Mouse (Mus musculus): ENCODE data around the gene Gucy1b2. TPM values are rescaled to one million over a fixed set of nuclear protein-coding genes. Genes with fewer than 3 reads are reported as not detected.

The Gucy1b2 gene
- total and polyA plus RNA-seq, 3 experiments, result 0.04 to 0.13 TPM; not detected in 1

DNA sequence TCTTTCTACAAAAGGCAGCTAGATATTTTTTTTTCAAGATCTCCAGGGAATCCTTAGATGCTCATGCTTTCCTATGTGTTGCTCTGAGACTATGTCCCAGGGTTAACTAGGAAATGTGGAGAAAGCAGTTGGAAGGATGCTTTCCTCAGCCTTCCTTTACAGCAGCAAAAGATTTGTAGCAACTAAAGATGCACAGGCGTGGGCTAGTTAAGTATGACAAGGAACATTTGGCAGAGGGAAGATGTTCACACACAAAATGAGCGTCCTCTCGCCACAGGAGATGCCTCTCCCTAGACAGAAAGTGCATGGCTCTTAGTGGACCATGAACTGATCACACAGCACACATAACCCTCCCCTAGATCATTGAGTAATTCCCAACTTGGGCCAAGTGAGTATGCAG is 38.6 kb downstream of the Gucy1b2 start:
- H3K27ac ChIP-seq, result no peak overlapping the region
- DNase-seq, result no peak
- 81% methylated on average over 3 of the region's 3 CpGs for WGBS
- intact Hi-C loops (cut with DNase I), result no loop called here
- H3K36me3 ChIP-seq (ENCODE audit: control insufficient read depth, insufficient read depth, low read length), result no peaks in the 10 kb centered on the region
- H3K4me3 ChIP-seq, result no peak overlapping the region
- no peaks in the 10 kb centered on the region for H3K27me3 ChIP-seq (ENCODE audit: control insufficient read depth, insufficient read depth, low read length)
- H3K9ac ChIP-seq (ENCODE audit: low read depth, low read length), result no peak overlapping the region
- no peaks in the 10 kb centered on the region for H3K79me2 ChIP-seq (replicated peaks; ENCODE audit: control insufficient read depth, insufficient read depth, low read length)
- H3K4me1 ChIP-seq (ENCODE audit: control insufficient read depth, insufficient read depth, low read length), result peaks cover 3% of the 10 kb centered on the region
- TF ChIP-seq EP300 (IDR thresholded peaks at IDR 0.05; ENCODE audit: insufficient read depth, low read depth, low read length), result no peak
- no peak for TF ChIP-seq CTCF (IDR thresholded peaks at IDR 0.05)
- no peak for TF ChIP-seq POLR2A (IDR thresholded peaks at IDR 0.05; ENCODE audit: insufficient read depth, low read depth, low read length)

DNA sequence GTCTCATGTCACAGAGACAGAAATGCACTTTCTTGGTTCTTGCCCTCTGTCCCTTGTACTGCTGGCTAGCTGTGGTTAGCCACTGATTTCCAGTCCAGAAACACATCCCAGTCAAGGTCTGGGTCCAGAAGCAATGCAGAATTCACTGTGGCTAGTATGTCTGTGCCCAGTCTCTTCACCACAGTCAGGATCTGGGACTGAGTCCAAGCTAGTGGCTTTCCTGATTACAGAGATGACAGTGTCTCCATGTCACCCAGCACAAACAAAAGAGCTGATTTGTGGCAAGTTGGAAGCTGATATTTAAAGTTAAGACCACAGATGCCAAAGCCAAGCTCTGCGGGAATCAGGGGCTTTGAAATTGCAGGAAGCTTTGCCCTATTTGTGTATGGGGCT is 39.4 kb downstream of the Gucy1b2 start:
- Histone ChIP-seq H3K9ac (ENCODE audit: low read depth, low read length) (no peak overlapping the region), H3K27me3 (ENCODE audit: control insufficient read depth, insufficient read depth, low read length) (no peaks in the 10 kb centered on the region), H3K4me1 (ENCODE audit: control insufficient read depth, insufficient read depth, low read length) (peaks cover 3% of the 10 kb centered on the region), H3K36me3 (ENCODE audit: control insufficient read depth, insufficient read depth, low read length) (no peaks in the 10 kb centered on the region), H3K79me2 (replicated peaks; ENCODE audit: control insufficient read depth, insufficient read depth, low read length) (no peaks in the 10 kb centered on the region), H3K4me3 (no peak overlapping the region), H3K27ac (no peak overlapping the region)
- TF ChIP-seq EP300 (IDR thresholded peaks at IDR 0.05; ENCODE audit: insufficient read depth, low read depth, low read length) (no peak), CTCF (IDR thresholded peaks at IDR 0.05) (no peak), POLR2A (IDR thresholded peaks at IDR 0.05; ENCODE audit: insufficient read depth, low read depth, low read length) (no peak)
- 6% methylated on average over 1 of the region's 1 CpGs for WGBS
- intact Hi-C loops (cut with DNase I), result no loop called here
- peak in 1 of 2 experiments; percentile 49 for DNase-seq

DNA sequence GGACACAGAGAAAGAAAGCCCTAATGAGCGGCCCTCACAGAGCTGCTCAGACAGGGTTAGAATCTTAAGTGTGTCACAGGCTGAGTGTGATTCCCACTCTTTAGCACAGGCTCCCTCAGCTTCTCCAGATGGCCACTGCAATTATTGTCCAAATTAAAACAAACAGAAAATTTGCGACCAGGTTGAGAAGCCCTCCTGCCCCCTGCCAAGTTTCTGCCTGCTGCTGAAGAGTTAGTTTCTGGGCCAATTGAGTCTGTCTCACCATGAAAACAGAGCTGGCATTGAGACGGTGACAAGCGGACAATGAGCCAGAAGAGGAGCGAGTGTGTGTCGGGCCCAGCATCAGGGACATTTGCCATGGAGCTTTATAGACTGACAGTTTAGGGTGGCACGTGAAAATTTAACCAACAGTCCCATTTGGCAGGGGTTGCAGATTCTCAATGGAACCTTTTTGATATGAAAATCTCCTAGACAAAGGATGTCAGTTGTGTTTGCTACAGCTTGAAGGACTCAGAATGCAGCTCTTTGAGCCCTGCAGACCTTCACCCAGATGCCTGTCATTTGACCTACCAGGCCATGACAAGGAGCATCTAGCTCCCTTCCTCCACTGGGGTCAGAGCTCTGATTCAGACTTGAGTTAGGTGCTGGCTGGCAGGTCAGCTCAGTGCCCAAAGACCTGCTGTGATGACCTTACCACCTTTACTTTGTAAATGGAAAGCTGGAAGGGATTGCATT is 39.9 kb downstream of the Gucy1b2 start:
- no peaks in the 10 kb centered on the region for H3K27me3 ChIP-seq (ENCODE audit: control insufficient read depth, insufficient read depth, low read length)
- H3K9ac ChIP-seq (ENCODE audit: low read depth, low read length), result no peak overlapping the region
- H3K4me3 ChIP-seq, result no peak overlapping the region
- DNase-seq, result no peak
- WGBS, result 71% methylated on average over 7 of the region's 7 CpGs
- H3K27ac ChIP-seq, result no peak overlapping the region
- no peaks in the 10 kb centered on the region for H3K79me2 ChIP-seq (replicated peaks; ENCODE audit: control insufficient read depth, insufficient read depth, low read length)
- no peaks in the 10 kb centered on the region for H3K36me3 ChIP-seq (ENCODE audit: control insufficient read depth, insufficient read depth, low read length)
- intact Hi-C loops (cut with DNase I), result no loop called here
- no peak for TF ChIP-seq EP300 (IDR thresholded peaks at IDR 0.05; ENCODE audit: insufficient read depth, low read depth, low read length)
- TF ChIP-seq CTCF (IDR thresholded peaks at IDR 0.05), result no peak
- TF ChIP-seq POLR2A (IDR thresholded peaks at IDR 0.05; ENCODE audit: insufficient read depth, low read depth, low read length), result no peak
- peaks cover 3% of the 10 kb centered on the region for H3K4me1 ChIP-seq (ENCODE audit: control insufficient read depth, insufficient read depth, low read length)

DNA sequence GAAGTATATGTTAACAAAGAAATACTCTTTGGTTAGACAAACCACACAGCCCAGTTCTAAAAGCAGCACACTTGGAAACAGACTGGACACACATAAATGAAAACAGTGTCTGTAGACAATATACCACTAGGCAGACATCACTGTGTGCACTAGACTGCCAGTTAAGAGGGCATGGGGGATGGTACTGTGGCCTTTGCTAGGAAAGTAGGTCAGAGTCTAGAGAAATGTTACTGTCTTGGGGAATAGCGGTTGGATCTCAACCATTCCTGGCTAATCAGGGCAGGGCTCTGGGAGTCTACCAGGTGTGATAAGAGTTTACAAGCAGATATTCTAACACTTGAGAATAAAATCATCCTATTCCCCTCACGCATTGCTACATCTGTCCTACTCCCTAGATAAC is 60.7 kb downstream of the Gucy1b2 start:
- H3K79me2 ChIP-seq (replicated peaks; ENCODE audit: control insufficient read depth, insufficient read depth, low read length), result no peaks in the 10 kb centered on the region
- no peak for DNase-seq
- H3K4me3 ChIP-seq, result no peak overlapping the region
- no peaks in the 10 kb centered on the region for H3K27me3 ChIP-seq (ENCODE audit: control insufficient read depth, insufficient read depth, low read length)
- H3K27ac ChIP-seq, result no peak overlapping the region
- H3K36me3 ChIP-seq (ENCODE audit: control insufficient read depth, insufficient read depth, low read length), result no peaks in the 10 kb centered on the region
- H3K4me1 ChIP-seq (ENCODE audit: control insufficient read depth, insufficient read depth, low read length), result peaks cover 1% of the 10 kb centered on the region; the same call in 1 of the 2 replicates
- 57% methylated on average over 2 of the region's 2 CpGs for WGBS
- intact Hi-C loops (cut with DNase I), result no loop called here
- H3K9ac ChIP-seq (ENCODE audit: low read depth, low read length), result no peak overlapping the region
- TF ChIP-seq CTCF (IDR thresholded peaks at IDR 0.05), result no peak
- TF ChIP-seq POLR2A (IDR thresholded peaks at IDR 0.05; ENCODE audit: insufficient read depth, low read depth, low read length), result no peak

DNA sequence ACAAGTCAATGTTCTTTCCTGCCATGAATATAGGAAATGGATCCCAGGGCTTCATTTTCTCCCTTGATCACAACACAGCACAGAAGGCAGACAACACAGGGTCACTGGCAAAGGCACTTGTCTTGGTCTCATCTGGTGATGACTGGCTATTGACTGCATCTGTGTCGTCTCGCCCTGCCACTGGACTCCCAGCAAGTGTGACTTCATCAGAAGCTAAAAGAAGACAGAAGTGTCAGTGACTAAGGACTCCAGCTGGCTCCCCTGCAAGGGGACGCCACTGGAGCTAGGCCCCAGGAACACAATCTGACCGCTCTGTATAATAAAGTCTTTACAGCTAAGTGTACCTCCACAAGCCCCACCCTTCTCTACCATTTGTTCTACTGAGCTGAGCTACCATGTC is 63.3 kb downstream of the Gucy1b2 start:
- WGBS, result 55% methylated on average over 4 of the region's 4 CpGs
- Histone ChIP-seq H3K27me3 (ENCODE audit: control insufficient read depth, insufficient read depth, low read length) (no peaks in the 10 kb centered on the region), H3K4me1 (ENCODE audit: control insufficient read depth, insufficient read depth, low read length) (peaks cover 1% of the 10 kb centered on the region; the same call in 1 of the 2 replicates), H3K79me2 (replicated peaks; ENCODE audit: control insufficient read depth, insufficient read depth, low read length) (no peaks in the 10 kb centered on the region), H3K9ac (ENCODE audit: low read depth, low read length) (no peak overlapping the region), H3K4me3 (no peak overlapping the region), H3K27ac (no peak overlapping the region; the same call in 1 of the 2 replicates), H3K36me3 (ENCODE audit: control insufficient read depth, insufficient read depth, low read length) (no peaks in the 10 kb centered on the region)
- DNase-seq, result peak in 1 of 2 experiments; percentile 13
- intact Hi-C loops (cut with DNase I), result no loop called here
- TF ChIP-seq CTCF (IDR thresholded peaks at IDR 0.05), result no peak
- no peak for TF ChIP-seq EP300 (IDR thresholded peaks at IDR 0.05; ENCODE audit: insufficient read depth, low read depth, low read length)
- TF ChIP-seq POLR2A (IDR thresholded peaks at IDR 0.05; ENCODE audit: insufficient read depth, low read depth, low read length), result no peak

DNA sequence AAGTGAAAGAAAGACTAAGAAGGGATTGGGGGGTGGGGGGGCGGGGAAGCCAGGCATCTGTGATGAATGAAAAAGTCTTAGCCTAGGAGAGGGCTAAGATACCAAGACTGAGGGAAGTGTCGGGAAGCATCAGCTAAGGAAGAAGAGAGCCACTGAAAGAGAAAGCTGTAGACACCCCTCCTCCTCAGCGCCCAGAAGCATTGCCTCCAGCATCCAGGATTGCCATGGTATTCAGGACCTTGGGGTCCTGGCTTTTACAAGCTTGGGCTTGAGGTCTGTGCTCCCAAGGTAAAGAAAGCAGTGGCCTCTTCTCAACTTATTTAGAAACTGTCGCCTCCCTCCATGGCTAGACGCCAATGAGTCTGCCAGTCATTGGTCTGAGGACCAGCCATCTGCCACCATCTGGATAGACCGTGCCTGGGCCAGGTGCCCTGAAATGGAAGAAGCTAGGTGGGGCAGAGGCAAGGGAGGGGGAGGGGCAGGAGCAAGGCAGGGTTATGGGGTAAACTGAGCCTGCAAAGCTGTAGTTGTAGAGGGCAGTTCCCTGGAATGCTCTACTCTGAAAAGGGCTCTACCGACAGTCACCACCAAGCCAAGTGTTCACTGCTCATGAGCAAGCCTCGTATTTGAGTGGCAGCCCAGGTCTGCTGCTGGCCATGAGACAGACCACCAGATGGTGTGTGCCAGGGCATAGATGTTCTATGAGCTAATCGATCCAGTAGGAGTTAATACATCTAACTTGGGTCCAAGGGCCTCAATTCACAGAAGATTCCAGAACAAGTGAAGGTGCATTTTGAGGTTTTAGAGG is 66.2 kb downstream of the Gucy1b2 start:
- Histone ChIP-seq H3K4me1 (ENCODE audit: control insufficient read depth, insufficient read depth, low read length) (0 out of 2 replicates have a peak, but pooled peaks cover 1% of the 10 kb centered on the region), H3K4me3 (no peak overlapping the region), H3K9ac (ENCODE audit: low read depth, low read length) (no peak overlapping the region), H3K27ac (no peak overlapping the region), H3K36me3 (ENCODE audit: control insufficient read depth, insufficient read depth, low read length) (no peaks in the 10 kb centered on the region), H3K27me3 (ENCODE audit: control insufficient read depth, insufficient read depth, low read length) (no peaks in the 10 kb centered on the region), H3K79me2 (replicated peaks; ENCODE audit: control insufficient read depth, insufficient read depth, low read length) (no peaks in the 10 kb centered on the region)
- no peak for DNase-seq
- 71% methylated on average over 9 of the region's 9 CpGs for WGBS
- intact Hi-C loops (cut with DNase I), result no loop called here
- no peak for TF ChIP-seq CTCF (IDR thresholded peaks at IDR 0.05)
- no peak for TF ChIP-seq EP300 (IDR thresholded peaks at IDR 0.05; ENCODE audit: insufficient read depth, low read depth, low read length)
- no peak for TF ChIP-seq POLR2A (IDR thresholded peaks at IDR 0.05; ENCODE audit: insufficient read depth, low read depth, low read length)
